Mouse (Mus musculus): ENCODE measurements around the gene Cacnb1.
A peak's percentile ranks its signal among the peaks of the same experiment; 100 is the strongest.

The Cacnb1 gene

DNA sequence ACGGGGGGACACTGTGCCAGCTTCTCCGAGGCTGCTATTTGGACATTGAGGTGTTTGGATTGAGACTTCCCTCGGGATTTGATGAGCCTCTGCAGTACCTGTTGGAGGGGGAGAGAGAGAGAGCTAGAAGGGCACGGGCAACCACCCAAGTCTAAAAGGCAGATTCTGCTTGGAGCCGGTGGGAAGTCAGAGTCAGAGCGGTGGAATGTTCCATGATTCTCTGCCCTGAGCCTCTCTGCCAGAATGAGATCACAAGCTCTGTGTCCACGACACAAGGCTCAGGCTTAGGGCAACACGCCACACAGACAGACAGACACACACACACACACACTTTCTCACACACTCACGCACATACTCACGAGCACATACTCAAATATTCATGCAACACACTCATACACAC is 17.1 kb downstream of the Cacnb1 start:
- DNase-seq, result no peak

DNA sequence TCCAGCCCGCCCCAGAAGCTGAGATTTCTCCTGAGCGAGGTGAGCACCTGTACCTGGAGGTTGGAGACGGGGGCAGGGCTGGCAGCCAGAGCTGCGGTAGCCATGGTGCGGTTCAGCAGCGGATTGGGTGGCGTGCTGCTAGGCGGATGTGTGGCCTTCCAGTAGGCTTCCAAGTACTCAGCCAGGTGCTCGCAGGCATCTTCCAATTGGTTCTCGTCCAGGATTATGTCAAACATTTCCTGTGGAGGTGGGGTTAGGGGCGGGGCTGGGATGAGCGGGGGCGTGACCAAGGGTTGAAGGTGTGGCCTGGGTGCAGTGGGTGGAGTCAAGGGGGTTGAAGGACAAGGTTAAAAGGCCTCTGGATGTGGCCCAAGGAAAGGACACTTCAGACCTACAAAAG is 17.8 kb downstream of the Cacnb1 start:
- DNase-seq, result no peak

DNA sequence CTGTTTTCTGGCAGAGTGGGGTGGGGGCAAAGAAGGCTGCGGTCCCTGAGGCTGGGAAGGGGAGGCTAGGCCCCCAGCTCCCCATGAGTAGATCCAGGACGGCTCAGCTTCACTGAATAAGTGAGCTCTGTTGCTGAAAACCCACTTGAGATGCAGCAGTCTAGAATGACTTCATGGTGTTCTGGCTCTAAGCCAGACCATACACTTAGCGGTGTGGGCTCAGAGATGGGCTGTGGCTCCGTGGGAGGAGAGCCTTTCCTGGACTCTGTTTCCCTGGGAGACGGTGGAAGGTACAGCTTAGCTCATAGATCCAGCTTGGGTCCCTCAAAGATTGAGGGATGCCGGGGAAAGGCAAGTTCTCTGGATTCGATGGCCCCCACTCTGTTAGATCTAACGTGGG is 18.7 kb downstream of the Cacnb1 start:
- no peak for DNase-seq

DNA sequence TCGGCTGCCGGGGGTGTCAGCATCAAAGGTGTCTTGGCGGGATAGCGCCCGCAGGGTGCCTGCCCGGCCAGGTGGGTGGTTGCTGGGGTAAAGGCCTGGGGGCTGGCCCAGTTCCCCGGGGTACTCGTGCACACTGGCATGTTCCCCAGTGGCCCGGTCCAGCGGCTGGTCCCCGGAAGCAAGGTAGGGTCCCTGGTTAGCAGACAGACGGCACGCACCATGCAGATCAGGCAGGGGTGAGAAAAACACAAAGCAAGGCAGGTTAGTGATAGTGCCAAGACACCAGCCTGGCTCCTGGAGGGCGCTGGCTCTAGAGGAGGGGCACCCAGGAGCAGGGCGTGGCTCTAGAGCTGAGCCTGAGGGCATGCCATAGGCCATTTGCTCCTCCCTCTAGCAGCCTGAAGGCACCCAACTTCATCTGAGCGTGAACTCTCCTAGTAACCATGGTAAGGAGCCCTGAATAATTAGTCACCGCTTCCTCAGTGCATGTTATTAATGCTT is 19.6 kb downstream of the Cacnb1 start:
- no peak for DNase-seq

DNA sequence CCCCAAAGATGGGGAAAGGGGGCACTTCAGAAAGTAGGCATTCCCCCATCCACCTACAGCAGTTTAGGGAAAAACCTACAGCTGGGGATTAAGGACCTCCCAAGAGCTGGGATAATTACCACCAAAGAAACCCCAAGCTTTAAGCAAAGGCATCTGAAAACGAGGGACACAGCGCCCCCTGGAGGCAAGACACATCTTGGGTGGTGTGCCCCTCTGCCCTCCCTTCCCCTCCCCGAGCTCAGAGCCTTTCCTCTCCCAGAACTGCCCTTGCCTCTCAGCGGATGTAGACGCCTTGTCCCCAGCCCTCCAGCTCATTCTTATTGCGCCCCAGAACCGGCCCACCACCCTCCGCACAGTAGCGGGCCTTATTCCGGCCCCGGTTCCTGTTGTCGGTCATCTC is 20.2 kb downstream of the Cacnb1 start:
- DNase-seq, result peak; percentile 77

DNA sequence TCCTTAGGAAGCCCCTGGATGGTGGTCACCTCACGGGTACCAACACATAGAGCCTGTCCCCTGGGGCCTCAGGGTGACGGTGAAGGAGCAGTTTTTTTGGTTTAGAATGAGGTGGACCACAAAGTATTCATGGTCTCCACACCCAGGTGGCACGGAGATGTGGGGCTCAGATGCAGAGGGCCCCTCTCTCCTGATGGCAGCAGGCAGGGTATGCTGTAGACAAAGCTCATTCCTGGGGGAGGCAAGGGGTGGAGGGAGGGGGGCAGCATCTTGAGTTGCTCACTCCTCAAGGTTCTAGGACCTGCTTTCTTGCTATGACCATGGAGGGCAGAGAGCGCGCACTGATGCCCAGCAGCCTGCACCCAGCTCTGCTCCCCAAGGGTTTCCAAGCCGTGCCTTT is 20.8 kb downstream of the Cacnb1 start:
- DNase-seq, result no peak

DNA sequence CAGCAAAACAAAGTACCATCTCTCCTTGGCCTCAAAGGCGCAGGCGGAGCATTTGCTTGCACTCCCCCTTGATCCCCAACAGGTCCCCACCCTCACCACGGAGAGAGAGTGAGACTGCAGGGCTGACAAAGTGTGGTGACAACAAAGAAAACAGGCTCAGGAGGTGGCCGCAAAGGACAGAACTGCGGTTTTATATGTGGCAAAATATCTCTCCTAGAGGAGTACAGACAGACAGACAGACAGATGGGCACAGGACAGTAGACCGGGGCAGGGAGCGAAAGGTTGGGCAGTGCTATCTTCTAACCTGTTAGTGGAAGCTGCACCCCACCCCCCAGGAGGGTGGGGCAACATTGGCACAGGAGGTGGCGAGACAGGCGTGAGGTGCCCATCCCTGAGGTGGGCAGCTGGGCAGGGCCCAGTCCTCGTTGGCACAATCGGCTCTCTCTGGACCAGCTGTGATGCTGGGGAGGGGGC is 21.4 kb downstream of the Cacnb1 start:
- no peak for DNase-seq

DNA sequence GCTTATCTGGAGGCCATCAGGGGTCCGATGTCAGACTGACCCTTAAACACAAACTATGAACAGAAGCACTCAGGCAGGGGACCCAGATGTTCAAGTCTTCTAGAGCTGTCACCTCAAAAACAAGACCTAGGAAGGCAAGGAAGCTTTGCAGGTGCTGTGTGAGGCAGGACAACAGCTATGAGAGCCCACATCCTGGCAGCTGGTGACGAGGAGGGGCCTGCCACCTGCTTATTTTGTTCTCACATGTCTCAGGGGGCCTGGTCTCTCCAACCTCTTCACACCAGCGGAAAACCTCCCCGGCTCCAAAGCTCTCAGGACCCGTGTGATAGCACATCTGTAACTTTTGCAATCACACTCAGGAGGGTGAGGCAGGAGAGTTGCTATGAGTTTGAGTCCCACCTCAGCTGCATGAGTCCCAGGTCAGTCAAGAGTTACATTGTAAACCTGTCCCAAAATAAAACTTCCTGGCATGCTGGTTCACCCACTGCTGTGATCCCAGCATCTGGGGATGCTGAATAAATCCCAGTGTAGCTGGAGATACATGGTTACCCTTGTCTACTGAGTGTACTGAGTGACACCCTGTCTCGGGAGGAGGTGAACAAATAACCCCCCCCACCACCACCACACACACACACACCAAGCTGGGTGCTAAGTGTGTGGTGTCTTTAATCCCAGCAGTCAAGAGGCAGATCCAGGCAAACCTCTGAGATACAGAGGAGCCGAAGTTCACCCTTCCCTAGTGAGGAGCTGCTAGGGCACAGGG is 22.3 kb downstream of the Cacnb1 start:
- DNase-seq, result no peak

DNA sequence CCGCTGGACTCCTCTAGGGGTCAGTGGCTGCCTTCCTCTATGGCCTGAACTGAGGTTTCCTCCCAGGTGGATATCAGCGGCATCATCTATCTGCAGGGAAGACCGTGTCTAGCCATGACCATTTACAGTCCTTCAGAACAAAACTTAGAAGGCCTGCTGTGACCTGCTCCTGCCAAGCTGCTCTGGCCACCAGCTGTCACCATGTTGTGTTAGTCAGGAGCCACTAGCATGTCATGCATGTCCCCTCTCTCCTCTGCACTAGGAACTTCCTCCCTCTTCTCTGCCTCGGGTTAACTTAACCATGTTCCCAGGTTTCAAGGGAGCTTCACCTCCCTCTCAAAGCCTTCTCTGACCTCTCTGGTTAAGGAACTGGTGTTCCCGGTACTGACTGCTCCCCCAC is 23.1 kb downstream of the Cacnb1 start:
- DNase-seq, result no peak

DNA sequence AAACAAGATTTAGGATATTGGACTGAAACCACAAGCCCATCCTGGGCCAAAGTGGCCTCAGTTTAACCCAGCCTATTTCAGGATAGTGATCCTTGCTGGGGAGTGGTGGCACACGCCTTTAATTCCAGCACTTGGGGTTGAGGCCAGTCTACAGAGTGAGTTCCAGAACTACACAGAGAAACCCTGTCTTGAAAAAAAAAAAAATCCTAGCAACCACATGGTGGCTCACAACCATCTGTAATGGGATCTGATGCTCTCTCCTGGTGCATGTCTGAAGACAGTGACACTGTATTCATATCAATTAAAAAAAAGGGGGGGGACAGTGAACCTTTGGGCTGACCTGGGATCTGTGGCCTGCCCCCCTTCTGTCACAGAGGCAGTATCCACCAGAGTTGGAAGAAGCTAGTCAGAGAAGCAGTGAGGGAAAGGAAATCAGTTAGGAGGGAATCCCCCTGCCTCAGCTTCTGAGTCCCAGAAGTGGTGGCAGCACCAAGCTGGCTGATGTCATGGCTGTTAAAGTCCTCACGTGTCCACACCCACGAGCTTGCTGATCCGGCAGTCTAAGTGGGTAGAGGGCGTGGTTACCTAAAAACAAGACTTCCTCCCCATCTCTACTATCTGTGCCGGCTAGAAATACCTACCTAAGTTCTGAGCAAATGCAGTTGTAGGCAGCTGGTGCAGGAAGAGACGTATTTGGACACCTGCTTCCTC is 23.8 kb downstream of the Cacnb1 start:
- DNase-seq, result no peak

DNA sequence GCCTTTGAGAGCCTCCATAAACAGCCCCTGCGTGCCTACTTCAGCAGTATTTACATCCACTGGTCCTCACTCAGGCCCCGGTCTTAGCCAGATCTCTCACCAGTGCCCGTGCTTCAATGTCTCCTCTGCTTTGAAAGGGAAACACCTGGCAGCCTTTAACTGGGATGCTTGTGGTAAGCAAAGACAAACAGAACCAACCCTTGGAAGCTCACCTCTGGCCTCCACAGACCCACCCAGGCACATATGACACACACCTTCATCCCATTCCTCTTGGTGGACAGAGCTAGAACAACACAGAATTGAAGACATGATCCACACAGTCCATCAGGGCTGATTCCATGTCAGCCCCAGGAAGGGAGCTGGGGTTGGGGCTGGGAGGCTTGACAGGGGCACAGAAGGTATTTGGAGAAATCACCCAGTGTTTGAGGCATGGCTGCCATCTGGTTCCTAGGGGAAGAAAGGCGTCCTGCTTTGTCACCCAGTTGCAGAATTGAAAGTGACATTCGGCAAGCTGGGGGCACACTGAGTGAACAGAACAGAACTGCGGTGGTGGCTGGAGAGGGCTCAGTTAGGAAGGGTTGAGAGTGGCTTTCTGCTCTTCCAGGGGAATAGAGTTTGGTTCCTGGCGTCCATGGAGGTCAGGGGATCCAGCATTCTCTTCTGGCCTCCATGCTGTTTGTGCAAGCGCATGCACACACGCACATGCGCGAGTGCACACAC is 24.6 kb downstream of the Cacnb1 start:
- DNase-seq, result no peak

DNA sequence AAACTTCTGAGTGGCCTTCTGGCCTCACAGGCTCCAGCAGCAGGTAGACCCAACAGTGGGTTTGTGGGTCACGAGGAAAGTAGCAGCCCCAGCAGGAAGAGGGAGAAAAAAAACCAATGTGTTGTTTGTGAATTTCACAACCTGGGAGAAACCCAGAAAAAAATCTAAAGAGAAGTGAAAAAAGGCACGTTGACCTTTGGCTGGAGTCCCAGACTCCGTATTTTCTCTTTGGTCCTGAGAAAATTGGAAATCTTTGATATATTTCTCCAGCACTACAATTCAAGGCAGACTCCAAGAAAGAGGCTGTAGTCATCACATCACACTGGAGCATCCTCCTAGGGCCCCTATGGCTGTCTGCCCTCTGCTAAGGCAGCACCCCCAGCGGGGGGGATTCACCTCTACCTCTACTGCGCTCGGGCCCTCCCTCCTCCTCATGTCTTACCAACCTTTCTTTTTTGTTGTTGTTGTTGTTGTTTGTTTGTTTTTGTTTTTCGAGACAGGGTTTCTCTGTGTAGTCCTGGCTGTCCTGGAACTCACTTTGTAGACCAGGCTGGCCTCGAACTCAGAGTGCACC is 25.4 kb downstream of the Cacnb1 start:
- no peak for DNase-seq

DNA sequence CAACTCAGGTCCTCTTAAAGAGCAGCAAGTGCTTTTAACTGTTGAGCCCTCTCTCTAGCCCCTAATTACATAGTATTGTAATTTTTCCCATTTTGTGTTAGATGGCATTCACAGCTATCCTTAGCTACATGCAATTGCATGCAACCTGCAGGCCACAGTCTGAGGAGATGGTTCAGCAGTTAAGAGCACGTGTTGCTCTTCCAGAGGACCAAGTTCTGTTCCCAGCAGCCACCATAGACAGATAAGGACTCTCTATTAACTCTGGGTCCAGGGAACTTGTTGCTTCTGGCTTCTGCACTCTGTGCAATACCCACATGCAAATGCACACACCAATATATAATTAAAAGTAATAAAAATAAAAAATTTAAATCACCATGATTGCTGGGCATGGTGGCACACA is 26.1 kb downstream of the Cacnb1 start:
- no peak for DNase-seq

DNA sequence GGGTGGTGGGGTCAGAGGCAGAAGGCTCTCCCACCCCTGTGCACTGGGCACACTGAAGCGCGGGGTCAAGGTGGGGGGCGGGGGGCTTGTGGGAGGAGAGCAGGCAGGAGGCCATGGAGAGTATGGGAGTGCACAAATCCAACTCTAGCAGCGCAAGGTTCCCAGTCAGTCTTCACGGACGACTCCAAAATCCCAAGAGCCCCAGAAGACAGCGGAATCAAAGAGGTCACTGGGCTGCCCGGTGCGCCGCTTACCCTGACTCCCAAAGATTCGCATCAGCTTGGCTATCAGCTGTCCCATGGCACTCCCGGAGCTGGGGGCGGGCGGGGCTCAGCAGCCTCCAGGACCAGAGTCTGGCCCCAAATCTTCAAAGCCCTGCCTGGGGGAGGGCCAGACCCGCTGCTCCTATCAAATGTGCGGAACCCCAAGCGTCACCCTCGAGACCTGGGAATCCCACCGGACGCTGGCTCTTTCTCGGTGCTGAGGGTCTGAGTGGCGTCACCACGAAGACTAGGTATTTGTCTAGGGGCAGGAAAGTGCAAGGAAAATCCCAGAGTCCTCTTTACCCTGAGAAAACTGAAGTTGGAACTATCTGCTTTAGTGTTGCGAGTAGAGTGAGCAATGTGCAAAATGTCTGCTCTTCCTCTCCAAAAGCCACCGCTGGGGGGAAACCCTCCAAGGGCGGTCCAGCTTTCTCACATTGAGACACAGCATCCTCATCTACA is 27.1 kb downstream of the Cacnb1 start, which contains the start of gene Arl5c:
Arl5c (minus strand) TSS at position 618 of the 725 bp plus-strand sequence.
- DNase-seq, result no peak

DNA sequence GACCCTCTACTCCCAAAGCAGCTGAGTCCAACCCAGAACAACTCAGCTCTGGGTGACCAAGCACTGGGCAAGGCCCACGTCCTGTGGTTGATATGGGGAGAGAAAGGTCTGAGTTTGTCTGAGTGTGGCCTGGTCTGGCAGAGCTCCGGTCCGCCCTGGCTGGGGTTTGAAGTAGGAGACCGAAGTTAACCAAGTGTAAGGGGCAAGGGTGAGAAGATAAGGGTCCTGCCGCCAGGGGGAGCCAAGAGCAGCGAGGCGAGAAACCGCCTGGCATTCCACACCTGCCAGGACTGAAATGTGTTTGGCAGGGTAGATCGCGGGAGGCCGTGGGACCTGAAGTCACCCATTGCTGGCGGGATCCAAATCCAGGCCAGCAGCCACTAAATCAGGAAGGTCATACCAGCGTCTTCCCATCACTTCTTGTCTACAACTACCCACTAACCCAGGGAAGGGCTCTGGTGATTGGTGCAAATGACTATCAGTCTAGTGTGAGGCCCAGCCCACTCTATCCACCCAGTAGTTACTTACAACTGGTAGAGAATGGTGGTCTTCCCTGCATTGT is 28.2 kb downstream of the Cacnb1 start:
- DNase-seq, result peak; percentile 76

DNA sequence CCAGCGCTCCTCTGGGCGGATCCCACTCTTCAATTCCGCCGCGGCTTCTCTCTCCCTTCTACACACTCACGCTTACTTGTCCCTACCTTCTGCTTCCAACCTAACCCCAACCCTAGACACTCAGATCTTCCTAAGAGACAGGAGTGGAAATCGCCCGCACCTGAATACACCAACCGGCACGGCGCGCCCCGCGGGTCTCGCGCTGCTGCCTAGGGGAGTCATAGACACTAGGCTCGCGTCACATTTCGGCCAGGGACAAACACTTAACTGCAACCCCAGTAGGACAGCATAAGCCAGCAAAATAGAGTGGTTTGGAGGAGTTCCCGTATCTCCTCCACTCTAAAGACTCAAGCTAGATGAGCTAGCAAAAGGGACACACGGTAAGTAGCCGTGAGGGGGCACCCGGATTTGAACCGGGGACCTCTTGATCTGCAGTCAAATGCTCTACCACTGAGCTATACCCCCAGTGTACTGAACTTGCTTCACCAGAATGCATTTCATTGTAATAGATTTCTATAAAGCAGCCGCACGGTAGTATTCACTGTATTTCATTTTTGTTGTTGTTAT is 34.2 kb downstream of the Cacnb1 start:
- DNase-seq, result peak; percentile 93

DNA sequence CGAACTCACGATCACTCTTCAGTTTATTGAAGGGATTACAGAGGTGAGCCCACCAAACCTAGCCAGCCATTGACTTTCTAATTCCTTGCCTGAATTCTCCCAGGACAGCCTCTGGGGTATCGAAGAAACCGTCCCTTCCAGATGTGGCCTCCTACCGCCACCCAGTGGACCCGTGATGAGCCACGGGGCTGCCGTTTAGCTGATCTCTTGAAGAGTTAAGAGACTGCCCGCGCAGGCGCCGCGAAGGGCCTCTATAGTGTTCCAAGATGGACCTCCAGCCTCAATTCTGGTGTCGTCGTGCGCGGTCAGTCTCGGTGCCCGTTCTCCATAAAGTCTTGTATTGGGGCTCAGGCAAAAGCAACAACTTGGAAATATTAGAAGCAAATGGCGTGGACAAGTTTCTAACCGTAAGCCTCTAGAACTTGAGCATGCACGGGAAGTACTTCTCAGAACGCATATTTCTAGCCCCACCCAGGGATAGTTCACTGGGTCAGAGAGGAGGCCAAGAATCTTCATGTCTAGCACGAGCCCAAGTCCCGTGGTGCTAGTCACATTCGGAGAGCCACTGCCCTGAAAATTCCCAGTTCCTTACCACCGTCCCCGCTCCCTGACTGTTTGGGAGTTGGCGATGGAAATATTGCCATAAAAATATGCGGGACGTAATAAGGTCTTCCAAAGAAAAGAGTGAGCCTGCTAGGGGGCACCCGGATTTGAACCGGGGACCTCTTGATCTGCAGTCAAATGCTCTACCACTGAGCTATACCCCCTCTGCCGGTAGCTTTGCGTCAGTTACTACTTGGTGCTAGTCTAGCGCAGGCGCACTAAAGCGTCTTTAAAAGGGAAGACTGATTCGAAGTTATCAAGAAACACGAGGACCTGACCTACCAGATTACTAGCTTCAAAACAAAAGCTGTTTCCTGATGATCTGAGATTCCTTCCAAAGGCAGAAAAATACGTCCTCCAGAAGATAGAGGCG is 35.0 kb downstream of the Cacnb1 start:
- peak; percentile 97 for DNase-seq

DNA sequence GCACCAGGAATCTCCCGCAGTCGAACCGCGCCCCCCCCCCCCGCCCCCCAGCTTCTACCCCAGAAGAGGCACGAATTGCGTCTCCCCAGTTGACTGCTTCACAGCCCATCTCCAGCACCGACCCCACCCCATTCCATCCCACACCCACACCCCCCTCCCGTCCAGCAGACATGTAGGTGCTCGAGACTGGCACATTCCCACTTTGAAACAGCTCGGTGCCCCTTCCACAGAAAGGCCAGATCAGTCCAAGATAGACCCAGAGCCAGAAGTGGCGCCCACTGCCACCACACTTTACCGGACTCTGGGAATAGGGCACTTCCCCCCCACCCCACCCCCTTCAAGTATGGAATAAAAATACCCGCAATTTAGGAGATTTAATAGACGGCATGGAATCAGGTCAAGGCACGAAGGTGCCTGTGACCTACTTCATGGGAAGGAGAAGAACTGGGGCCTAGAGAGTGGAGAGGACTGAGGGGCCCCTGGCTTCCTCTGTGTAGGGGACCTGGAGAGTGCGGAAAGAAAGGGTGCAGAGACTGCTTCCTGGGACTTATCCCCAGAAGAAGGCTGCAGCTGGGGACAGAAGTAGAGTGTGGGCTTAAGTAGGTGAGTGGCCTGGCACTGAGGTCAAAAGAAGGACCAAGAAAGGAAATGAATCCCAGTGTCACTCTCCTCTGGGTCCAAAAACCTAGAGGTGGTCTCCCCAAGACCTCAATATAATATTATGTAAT is 35.9 kb downstream of the Cacnb1 start:
- no peak for DNase-seq

Measured in cerebellum, adult 8-10 months (tissue).